ENCODE assay signal across 12 mouse cellular contexts in the genomic region with DNA sequence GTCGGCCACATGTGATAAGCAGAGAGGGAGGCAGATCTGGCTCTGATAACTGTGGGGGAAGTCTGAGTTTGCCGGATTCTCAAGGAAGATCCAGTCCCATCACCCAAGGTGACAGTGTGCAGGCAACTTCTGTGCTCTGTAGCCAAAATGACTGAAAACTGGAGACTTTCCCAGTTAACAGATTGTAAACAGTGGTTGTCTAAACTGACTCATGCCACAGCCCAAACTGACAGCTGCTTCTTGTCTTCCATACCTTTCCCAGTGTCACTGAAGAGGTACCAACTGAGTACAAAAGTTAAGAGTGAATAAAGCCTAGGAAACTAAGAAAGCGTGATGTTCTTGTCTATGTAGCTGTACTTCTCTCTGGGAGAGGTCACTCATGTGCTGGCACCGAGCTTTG.
"Had no signal": no experiment of that assay in that cellular context is flagged by ENCODE, and none has a peak within 500 bp of the region (broad histone marks: within the 10 kb centered on the region; RNA-seq: fewer than 3 reads in every experiment).

No protein-coding gene starts in this region.

- H3K9me3 ChIP-seq: intestine, embryonic 15.5 days; limb, embryonic 12.5 days; liver, embryonic 13.5 days; midbrain, embryonic 12.5 days; neural tube, embryonic 12.5 days; stomach, embryonic 15.5 days had no signal

- H3K9ac ChIP-seq: intestine, embryonic 15.5 days; limb, embryonic 12.5 days; liver, embryonic 13.5 days; liver, postnatal 0 days; midbrain, embryonic 12.5 days; neural tube, embryonic 12.5 days; stomach, embryonic 15.5 days had no signal

- H3K27me3 ChIP-seq: intestine, embryonic 15.5 days; limb, embryonic 12.5 days; liver, embryonic 13.5 days; midbrain, embryonic 12.5 days; neural tube, embryonic 12.5 days; stomach, embryonic 15.5 days had no signal

- H3K36me3 ChIP-seq: intestine, embryonic 15.5 days; limb, embryonic 12.5 days; liver, embryonic 13.5 days; midbrain, embryonic 12.5 days; neural tube, embryonic 12.5 days; stomach, embryonic 15.5 days had no signal

- H3K27ac ChIP-seq: intestine, embryonic 15.5 days; limb, embryonic 12.5 days; liver, embryonic 13.5 days; midbrain, embryonic 12.5 days; neural tube, embryonic 12.5 days; stomach, embryonic 15.5 days had no signal

- H3K4me3 ChIP-seq: intestine, embryonic 15.5 days; limb, embryonic 12.5 days; liver, embryonic 13.5 days; midbrain, embryonic 12.5 days; neural tube, embryonic 12.5 days; stomach, embryonic 15.5 days had no signal

- H3K4me1 ChIP-seq: intestine, embryonic 15.5 days; limb, embryonic 12.5 days; liver, embryonic 13.5 days; midbrain, embryonic 12.5 days; neural tube, embryonic 12.5 days; stomach, embryonic 15.5 days had no signal

- H3K4me2 ChIP-seq: intestine, embryonic 15.5 days; limb, embryonic 12.5 days; liver, embryonic 13.5 days; midbrain, embryonic 12.5 days; neural tube, embryonic 12.5 days; stomach, embryonic 15.5 days had no signal

- DNase-seq: kidney, adult 18-20 months; kidney, postnatal 14 days; liver; liver, embryonic 13.5 days; liver, postnatal 0 days; thymus, adult 2 months; thymus, postnatal 25 days had no signal

- ATAC-seq: intestine, embryonic 15.5 days; liver, postnatal 0 days had no signal
